ENCODE assay signal across 24 mouse cellular contexts in genomic region chr11:117571858-117572257, GRCm38 (mm10).
"Had no signal": no experiment of that assay in that cellular context is flagged by ENCODE, and none has a peak within 500 bp of the region (broad histone marks: within the 10 kb centered on the region; RNA-seq: fewer than 3 reads in every experiment).

No protein-coding gene starts in this region.

- H3K27ac ChIP-seq: heart, embryonic 10.5 days; hindbrain, embryonic 13.5 days; hindbrain, embryonic 15.5 days; hindbrain, postnatal 0 days; kidney, embryonic 15.5 days; kidney, postnatal 0 days; limb, embryonic 13.5 days; limb, embryonic 15.5 days; liver, embryonic 13.5 days; liver, embryonic 15.5 days had no signal

- ATAC-seq: hindbrain, postnatal 0 days; intestine, embryonic 16.5 days had no signal

- H3K4me1 ChIP-seq: hindbrain, embryonic 15.5 days had no signal

- H3K4me3 ChIP-seq: heart, embryonic 10.5 days; heart, embryonic 12.5 days; hindbrain, embryonic 13.5 days; hindbrain, embryonic 15.5 days; kidney, embryonic 15.5 days; limb, embryonic 13.5 days; limb, embryonic 15.5 days; liver, embryonic 13.5 days; liver, embryonic 15.5 days had no signal

- H3K9ac ChIP-seq: heart, embryonic 12.5 days; hindbrain, embryonic 13.5 days; hindbrain, embryonic 15.5 days; kidney, embryonic 15.5 days; limb, embryonic 13.5 days; limb, embryonic 15.5 days; liver, embryonic 13.5 days; liver, embryonic 15.5 days had no signal

- H3K27me3 ChIP-seq: heart, embryonic 12.5 days; hindbrain, embryonic 15.5 days; kidney, embryonic 15.5 days; limb, embryonic 13.5 days; limb, embryonic 15.5 days; liver, embryonic 13.5 days; liver, embryonic 15.5 days had no signal

- H3K4me2 ChIP-seq: heart, embryonic 12.5 days; hindbrain, embryonic 13.5 days; hindbrain, embryonic 15.5 days; kidney, embryonic 15.5 days; limb, embryonic 13.5 days; limb, embryonic 15.5 days; liver, embryonic 13.5 days; liver, embryonic 15.5 days had no signal

- DNase-seq: gastrocnemius, postnatal 14 days; gastrocnemius, postnatal 36 days; heart, adult 18-20 months; heart, postnatal 10 days; kidney, adult 11 months; kidney, adult 2 months; kidney, adult 9 months; kidney, postnatal 14 days; kidney, postnatal 36 days; layer of hippocampus, adult 9-11 months; layer of hippocampus, postnatal 36 days; left cerebral cortex, postnatal 4 days; liver, embryonic 13.5 days had no signal

- H3K9me3 ChIP-seq: heart, embryonic 10.5 days; heart, embryonic 12.5 days; hindbrain, embryonic 13.5 days; hindbrain, embryonic 15.5 days; kidney, embryonic 15.5 days; limb, embryonic 13.5 days; limb, embryonic 15.5 days; liver, embryonic 13.5 days; liver, embryonic 15.5 days had no signal

- H3K36me3 ChIP-seq: heart, embryonic 10.5 days; heart, embryonic 12.5 days; hindbrain, embryonic 13.5 days; hindbrain, embryonic 15.5 days; kidney, embryonic 15.5 days; limb, embryonic 13.5 days; limb, embryonic 15.5 days; liver, embryonic 13.5 days; liver, embryonic 15.5 days had no signal
